ENCODE assay signal across 13 mouse cellular contexts in the genomic region with DNA sequence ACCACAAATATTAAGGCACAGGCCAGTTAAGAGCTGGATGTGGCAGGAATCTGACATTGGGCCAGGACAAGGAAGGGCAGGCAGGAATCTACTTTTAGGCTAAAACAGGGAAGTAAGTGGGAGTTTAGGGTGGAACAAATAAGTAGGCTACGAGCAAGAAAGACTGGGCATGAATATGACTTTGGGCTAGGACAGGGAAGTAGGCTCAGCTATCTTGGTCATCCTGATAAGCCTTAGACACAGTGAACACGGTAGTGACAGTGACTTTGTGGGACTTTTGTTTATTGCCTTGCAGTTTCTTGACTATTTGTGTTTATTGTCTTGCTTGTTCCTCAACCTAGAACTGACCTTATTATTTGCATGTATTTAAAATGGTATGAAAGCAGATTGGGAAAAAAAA.
"Had no signal": no experiment of that assay in that cellular context is flagged by ENCODE, and none has a peak within 500 bp of the region (broad histone marks: within the 10 kb centered on the region; RNA-seq: fewer than 3 reads in every experiment).

No protein-coding gene starts in this region.

- H3K9ac ChIP-seq: limb, embryonic 12.5 days; liver, embryonic 13.5 days; midbrain, embryonic 13.5 days; stomach, embryonic 15.5 days had no signal

- H3K9me3 ChIP-seq: limb, embryonic 12.5 days; liver, embryonic 13.5 days; midbrain, embryonic 13.5 days; stomach, embryonic 15.5 days had no signal

- H3K4me2 ChIP-seq: limb, embryonic 12.5 days; liver, embryonic 13.5 days; midbrain, embryonic 13.5 days; stomach, embryonic 15.5 days had no signal

- H3K27me3 ChIP-seq: limb, embryonic 12.5 days; liver, embryonic 13.5 days; midbrain, embryonic 13.5 days; stomach, embryonic 15.5 days had no signal

- ATAC-seq: lung, postnatal 0 days; midbrain, embryonic 13.5 days had no signal

- H3K27ac ChIP-seq: layer of hippocampus, adult 2 months; limb, embryonic 12.5 days; liver, embryonic 13.5 days; midbrain, embryonic 13.5 days; stomach, embryonic 15.5 days had no signal

- DNase-seq: kidney, postnatal 10 days; kidney, postnatal 4 days; liver, embryonic 13.5 days; lung, adult 2 months; lung, postnatal 36 days; right cerebral cortex, postnatal 14 days; thymus, adult 2 months; thymus, postnatal 25 days had no signal

- H3K4me3 ChIP-seq: layer of hippocampus, adult 2 months; limb, embryonic 12.5 days; liver, embryonic 13.5 days; midbrain, embryonic 13.5 days; stomach, embryonic 15.5 days had no signal
